Mouse (Mus musculus) lung, postnatal 0 days (tissue): ENCODE measurements at regions not wholly inside any gene's neighbourhood (a gene's known extent, or its start where the extent isn't known, plus 50 kb on each side); places are given as distances from the start of the nearest gene placed in this dataset.

Experiments used
- ATAC-seq: fragments of 200-750 bp; cut with Nextera tagmentation; 2 replicates; pipeline ENCODE4 v1.8.0; 2017; ENCODE audit warnings: moderate library complexity
- DNase-seq: peaks from one replicate; pipeline ENCODE4 v3.0.0-alpha.2; 2016; ENCODE audit warnings: low spot score
- H3K27ac ChIP-seq: fragments of 300-500 bp; sonication (generic); 2 replicates; pipeline ENCODE4 v1.5.1; 2014; ENCODE audit warnings: antibody characterized with exemption, mild to moderate bottlenecking, low read length, mixed read lengths
- H3K27me3 ChIP-seq: fragments of 300-500 bp; sonication (generic); replicated peaks from 2 replicates; pipeline ENCODE4 v1.6.1; 2014; ENCODE audit warnings: low read length, mixed read lengths; ENCODE audit not compliant: insufficient read depth
- H3K36me3 ChIP-seq: fragments of 300-500 bp; sonication (generic); 2 replicates; pipeline ENCODE4 v1.6.1; 2014; ENCODE audit warnings: low read length, mixed read lengths; ENCODE audit not compliant: insufficient read depth
- H3K4me1 ChIP-seq: fragments of 300-500 bp; sonication (generic); 2 replicates; pipeline ENCODE4 v1.6.1; 2014; ENCODE audit warnings: antibody characterized with exemption, low read depth, low read length, mixed read lengths; ENCODE audit not compliant: insufficient read depth
- H3K4me2 ChIP-seq: fragments of 300-500 bp; sonication (generic); replicated peaks from 2 replicates; pipeline ENCODE4 v1.6.1; 2014; ENCODE audit warnings: low read depth, mild to moderate bottlenecking, low read length, moderate library complexity, mixed read lengths
- H3K4me3 ChIP-seq: fragments of 300-500 bp; sonication (generic); 2 replicates; pipeline ENCODE4 v1.5.1; 2014; ENCODE audit warnings: low read depth, low read length
- H3K9ac ChIP-seq: fragments of 300-500 bp; sonication (generic); replicated peaks from 2 replicates; pipeline ENCODE4 v1.6.1; 2014; ENCODE audit warnings: low read depth, mild to moderate bottlenecking
- H3K9me3 ChIP-seq: fragments of 300-500 bp; sonication (generic); 2 replicates; pipeline ENCODE4 v1.6.1; 2016; ENCODE audit warnings: low read length, mixed read lengths
- CTCF ChIP-seq: IDR thresholded peaks from 2 replicates; pipeline ENCODE4 v1.5.1; 2016; ENCODE audit warnings: antibody characterized with exemption, mild to moderate bottlenecking
- EP300 ChIP-seq: IDR thresholded peaks from 2 replicates; pipeline ENCODE4 v1.6.1; 2016; ENCODE audit warnings: antibody characterized with exemption, mild to moderate bottlenecking, control low read depth
- WGBS: fragments of 180-500 bp; shearing (Covaris S2); extraction: QIAGEN DNeasy Blood & Tissue Kit; methylation state at CpG from one replicate; pipeline ENCODE4 v1.1.7; 2014; 5-methylcytosine and 5-hydroxymethylcytosine counted together

- ATAC-seq (no peak), DNase-seq (no peak)
- H3K36me3 ChIP-seq, result no peaks in the 10 kb centered on the region
- H3K9me3 ChIP-seq, result no peaks in the 10 kb centered on the region
- peaks cover 5% of the 10 kb centered on the region; the same call in 1 of the 2 replicates for H3K4me1 ChIP-seq
- no peaks in the 10 kb centered on the region for H3K27me3 ChIP-seq
- no peak overlapping the region for H3K9ac ChIP-seq
- TF ChIP-seq CTCF, result no peak
- no peak for TF ChIP-seq EP300
- no peak overlapping the region for H3K4me3 ChIP-seq
- no peak overlapping the region for H3K4me2 ChIP-seq
- H3K27ac ChIP-seq, result no peak overlapping the region
- WGBS, result 57% methylated on average over 6 of the region's 6 CpGs
These were observed 51.5 kb upstream of the Map4k3 start for GRCm38 (mm10) chr17:80779782-80780181.
